Mouse (Mus musculus): ENCODE data around the gene Btbd9. TPM values are rescaled to one million over a fixed set of nuclear protein-coding genes. Genes with fewer than 3 reads are reported as not detected.

Gene Btbd9
- polyA plus RNA-seq, 1 experiment = 25.6 TPM

- TF ChIP-seq CTCF (conservative IDR thresholded peaks at IDR 0.05; ENCODE audit: insufficient read depth, insufficient read length, low read depth, low read length) = no peak
- TF ChIP-seq POLR2A (IDR thresholded peaks at IDR 0.05; ENCODE audit: low read depth, low read length) = no peak
- WGBS = 65% methylated on average over 6 of the region's 6 CpGs
- DNase-seq = no peak
- Histone ChIP-seq H3K4me1 (ENCODE audit: control insufficient read depth, insufficient read depth, low read length) (no peaks in the 10 kb centered on the region), H3K27me3 (replicated peaks; ENCODE audit: control insufficient read depth, insufficient read depth, low read length) (no peaks in the 10 kb centered on the region), H3K36me3 (ENCODE audit: control insufficient read depth, insufficient read depth, low read length) (no peaks in the 10 kb centered on the region), H3K4me3 (ENCODE audit: insufficient read depth, low read depth, low read length) (no peak overlapping the region), H3K27ac (ENCODE audit: insufficient read depth, low read depth, low read length) (no peak overlapping the region)
Measured at GRCm38 (mm10) chr17:30292666-30293065, 283.6 kb downstream of the Btbd9 start.

GRCm38 (mm10) chr17:30285641-30286040 is 290.6 kb downstream of the Btbd9 start:
- Histone ChIP-seq H3K4me1 (ENCODE audit: control insufficient read depth, insufficient read depth, low read length) (0 out of 2 replicates have a peak, but pooled peaks cover 5% of the 10 kb centered on the region), H3K27ac (ENCODE audit: insufficient read depth, low read depth, low read length) (no peak overlapping the region), H3K36me3 (ENCODE audit: control insufficient read depth, insufficient read depth, low read length) (no peaks in the 10 kb centered on the region), H3K4me3 (ENCODE audit: insufficient read depth, low read depth, low read length) (no peak overlapping the region), H3K27me3 (replicated peaks; ENCODE audit: control insufficient read depth, insufficient read depth, low read length) (no peaks in the 10 kb centered on the region)
- TF ChIP-seq POLR2A (IDR thresholded peaks at IDR 0.05; ENCODE audit: low read depth, low read length) (no peak), CTCF (conservative IDR thresholded peaks at IDR 0.05; ENCODE audit: insufficient read depth, insufficient read length, low read depth, low read length) (no peak)
- DNase-seq = no peak
- 97% methylated on average over 2 of the region's 2 CpGs for WGBS

- 91% methylated on average over 4 of the region's 4 CpGs for WGBS
Measured at GRCm38 (mm10) chr17:30283460-30284050, 292.7 kb downstream of the Btbd9 start.

GRCm38 (mm10) chr17:30283001-30283400 is 293.3 kb downstream of the Btbd9 start:
- no peak overlapping the region for H3K27ac ChIP-seq (ENCODE audit: insufficient read depth, low read depth, low read length)
- no peak for DNase-seq
- no peak overlapping the region for H3K4me3 ChIP-seq (ENCODE audit: insufficient read depth, low read depth, low read length)
- no peaks in the 10 kb centered on the region for H3K27me3 ChIP-seq (replicated peaks; ENCODE audit: control insufficient read depth, insufficient read depth, low read length)
- no peak for TF ChIP-seq POLR2A (IDR thresholded peaks at IDR 0.05; ENCODE audit: low read depth, low read length)
- no peak for TF ChIP-seq CTCF (conservative IDR thresholded peaks at IDR 0.05; ENCODE audit: insufficient read depth, insufficient read length, low read depth, low read length)
- H3K36me3 ChIP-seq (ENCODE audit: control insufficient read depth, insufficient read depth, low read length) = no peaks in the 10 kb centered on the region
- 0 out of 2 replicates have a peak, but pooled peaks cover 5% of the 10 kb centered on the region for H3K4me1 ChIP-seq (ENCODE audit: control insufficient read depth, insufficient read depth, low read length)

More at GRCm38 (mm10) chr17:30283460-30284050, 292.7 kb downstream of the Btbd9 start:
- Histone ChIP-seq H3K36me3 (ENCODE audit: control insufficient read depth, insufficient read depth, low read length) (no peaks in the 10 kb centered on the region), H3K4me3 (ENCODE audit: insufficient read depth, low read depth, low read length) (no peak overlapping the region), H3K4me1 (ENCODE audit: control insufficient read depth, insufficient read depth, low read length) (0 out of 2 replicates have a peak, but pooled peaks cover 5% of the 10 kb centered on the region), H3K27me3 (replicated peaks; ENCODE audit: control insufficient read depth, insufficient read depth, low read length) (no peaks in the 10 kb centered on the region), H3K27ac (ENCODE audit: insufficient read depth, low read depth, low read length) (no peak overlapping the region)
- TF ChIP-seq CTCF (conservative IDR thresholded peaks at IDR 0.05; ENCODE audit: insufficient read depth, insufficient read length, low read depth, low read length) (no peak), POLR2A (IDR thresholded peaks at IDR 0.05; ENCODE audit: low read depth, low read length) (no peak)
- DNase-seq = no peak

- no peak for TF ChIP-seq CTCF (conservative IDR thresholded peaks at IDR 0.05; ENCODE audit: insufficient read depth, insufficient read length, low read depth, low read length)
- no peak for TF ChIP-seq POLR2A (IDR thresholded peaks at IDR 0.05; ENCODE audit: low read depth, low read length)
- 74% methylated on average over 7 of the region's 7 CpGs for WGBS
Measured at GRCm38 (mm10) chr17:30280323-30281118, 295.8 kb downstream of the Btbd9 start.

GRCm38 (mm10) chr17:30279684-30280083 is 296.6 kb downstream of the Btbd9 start:
- DNase-seq = no peak
- TF ChIP-seq CTCF (conservative IDR thresholded peaks at IDR 0.05; ENCODE audit: insufficient read depth, insufficient read length, low read depth, low read length) (no peak), POLR2A (IDR thresholded peaks at IDR 0.05; ENCODE audit: low read depth, low read length) (no peak)
- Histone ChIP-seq H3K4me3 (ENCODE audit: insufficient read depth, low read depth, low read length) (no peak overlapping the region), H3K27me3 (replicated peaks; ENCODE audit: control insufficient read depth, insufficient read depth, low read length) (no peaks in the 10 kb centered on the region), H3K4me1 (ENCODE audit: control insufficient read depth, insufficient read depth, low read length) (0 out of 2 replicates have a peak, but pooled peaks cover 5% of the 10 kb centered on the region), H3K36me3 (ENCODE audit: control insufficient read depth, insufficient read depth, low read length) (no peaks in the 10 kb centered on the region), H3K27ac (ENCODE audit: insufficient read depth, low read depth, low read length) (no peak overlapping the region)
- 83% methylated on average over 5 of the region's 5 CpGs for WGBS

More at GRCm38 (mm10) chr17:30280323-30281118, 295.8 kb downstream of the Btbd9 start:
- Histone ChIP-seq H3K27me3 (replicated peaks; ENCODE audit: control insufficient read depth, insufficient read depth, low read length) (no peaks in the 10 kb centered on the region), H3K27ac (ENCODE audit: insufficient read depth, low read depth, low read length) (no peak overlapping the region), H3K4me1 (ENCODE audit: control insufficient read depth, insufficient read depth, low read length) (0 out of 2 replicates have a peak, but pooled peaks cover 5% of the 10 kb centered on the region), H3K36me3 (ENCODE audit: control insufficient read depth, insufficient read depth, low read length) (no peaks in the 10 kb centered on the region), H3K4me3 (ENCODE audit: insufficient read depth, low read depth, low read length) (no peak overlapping the region)
- DNase-seq = peak; percentile 63
